Mouse (Mus musculus) MEL-GATA-1-ER (cell line): ENCODE data around the gene Crygc.
"Not testable (repeated sequence)": the region's sequence is repeated elsewhere in the genome, so short reads cannot be mapped to it uniquely, and the experiment has no call there.

ENCODE experiments used
- DNase-seq: peaks from one replicate; pipeline ENCODE4 v3.0.0-alpha.2; 2012; ENCODE audit warnings: low read depth; ENCODE audit errors: extremely low read depth

Gene Crygc

GRCm38 (mm10) chr1:65063352-65063751 lies 10.1 kb downstream of the Crygc start, which contains the start of gene Crygd:
TSS of gene Crygd (minus strand) at chr1:65063452.
- DNase-seq = no peak

GRCm38 (mm10) chr1:65052140-65052539 lies 21.3 kb downstream of the Crygc start:
- no peak for DNase-seq

- DNase-seq = no peak
Observed at GRCm38 (mm10) chr1:65051696-65052095, 21.8 kb downstream of the Crygc start.

GRCm38 (mm10) chr1:65050952-65051351 lies 22.5 kb downstream of the Crygc start, which contains the start of gene Cryge:
TSS of gene Cryge (minus strand) at chr1:65051149.
- not testable (repeated sequence) for DNase-seq

- DNase-seq = no peak
Observed at GRCm38 (mm10) chr1:65048781-65049180, 24.7 kb downstream of the Crygc start.

- peak; percentile 20 for DNase-seq
Observed at GRCm38 (mm10) chr1:65046401-65047109, 26.9 kb downstream of the Crygc start.

GRCm38 (mm10) chr1:65043433-65043832 lies 30.1 kb downstream of the Crygc start:
- DNase-seq = no peak

GRCm38 (mm10) chr1:65041837-65042236 lies 31.7 kb downstream of the Crygc start:
- DNase-seq = no peak

- no peak for DNase-seq
Observed at GRCm38 (mm10) chr1:65040806-65041205, 32.7 kb downstream of the Crygc start.

GRCm38 (mm10) chr1:65039679-65040078 lies 33.8 kb downstream of the Crygc start:
- DNase-seq = no peak

GRCm38 (mm10) chr1:65037542-65037941 lies 35.9 kb downstream of the Crygc start:
- no peak for DNase-seq

- DNase-seq = no peak
Observed at GRCm38 (mm10) chr1:65035513-65035912, 38.0 kb downstream of the Crygc start.

GRCm38 (mm10) chr1:65032641-65033040 lies 40.8 kb downstream of the Crygc start, which contains the start of gene Akr1cl:
TSS of gene Akr1cl (minus strand) at chr1:65032759.
- DNase-seq = no peak

- DNase-seq = no peak
Observed at GRCm38 (mm10) chr1:65028206-65028605, 45.3 kb downstream of the Crygc start.
